Mouse (Mus musculus): ENCODE measurements around the gene Zkscan14.
"Not testable (repeated sequence)": the region's sequence is repeated elsewhere in the genome, so short reads cannot be mapped to it uniquely, and the experiment has no call there.

Gene Zkscan14

DNA sequence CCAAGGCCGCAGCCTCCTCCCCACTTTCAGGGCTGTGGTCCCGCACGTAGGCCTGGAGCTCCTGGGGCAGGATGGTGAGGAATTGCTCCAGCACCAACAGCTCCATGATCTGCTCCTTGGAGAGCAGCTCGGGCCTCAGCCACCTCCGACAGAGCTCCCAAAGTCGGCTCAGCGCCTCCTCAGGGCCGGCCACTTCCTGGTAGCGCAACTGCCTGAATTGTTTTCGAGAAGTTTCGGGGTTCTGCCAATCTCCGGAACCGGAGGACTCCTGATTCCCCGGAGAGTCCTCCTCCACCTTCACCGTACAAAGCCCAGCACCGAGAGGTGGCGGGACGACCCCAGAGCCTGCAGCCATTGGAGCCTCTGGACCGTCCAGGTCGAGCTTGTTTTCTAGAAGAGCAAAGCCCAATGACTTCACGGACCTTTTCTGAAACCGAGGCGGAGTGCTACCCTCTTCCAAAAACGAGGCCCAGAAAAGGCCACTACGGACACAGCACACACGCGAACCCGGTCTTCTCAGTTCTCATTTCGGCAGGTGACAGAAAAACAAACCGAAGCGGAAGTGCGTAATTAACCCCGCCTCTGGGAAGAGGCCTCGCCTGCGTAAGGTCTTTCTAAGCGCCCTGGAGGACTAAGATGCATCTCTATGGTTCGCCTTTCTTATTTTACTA, at the start of gene Zkscan14:
Gene Zkscan14, minus strand, starts transcription at position 548 of the 671 bp plus-strand sequence.
- peak; percentile 68 for DNase-seq (ENCODE audit: extremely low spot score, low read depth, low spot score)

DNA sequence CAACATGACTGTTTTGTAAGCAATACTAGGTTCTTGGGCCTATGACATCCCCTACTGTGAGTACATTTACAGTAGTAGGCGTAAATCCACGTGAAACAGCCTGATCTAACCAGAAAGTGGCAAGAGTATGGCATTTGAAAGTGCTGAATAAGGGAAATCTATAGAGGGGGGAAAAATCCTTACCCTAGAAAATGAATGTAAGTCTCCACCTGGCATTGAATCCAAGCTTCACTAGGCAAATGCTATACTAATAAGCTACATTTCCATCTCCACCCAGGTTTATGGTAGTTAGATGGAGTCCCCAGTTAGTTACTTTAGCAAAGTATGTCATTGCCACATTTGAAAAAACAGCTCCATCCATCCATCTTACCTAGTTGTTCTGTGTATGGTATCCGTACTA, 47.9 kb upstream of the Zkscan14 start:
- no peak for DNase-seq (ENCODE audit: extremely low spot score, low read depth, low spot score)

- DNase-seq (ENCODE audit: extremely low spot score, low read depth, low spot score): no peak
Measured at GRCm38 (mm10) chr5:145234636-145235035, 33.0 kb upstream of the Zkscan14 start.

DNA sequence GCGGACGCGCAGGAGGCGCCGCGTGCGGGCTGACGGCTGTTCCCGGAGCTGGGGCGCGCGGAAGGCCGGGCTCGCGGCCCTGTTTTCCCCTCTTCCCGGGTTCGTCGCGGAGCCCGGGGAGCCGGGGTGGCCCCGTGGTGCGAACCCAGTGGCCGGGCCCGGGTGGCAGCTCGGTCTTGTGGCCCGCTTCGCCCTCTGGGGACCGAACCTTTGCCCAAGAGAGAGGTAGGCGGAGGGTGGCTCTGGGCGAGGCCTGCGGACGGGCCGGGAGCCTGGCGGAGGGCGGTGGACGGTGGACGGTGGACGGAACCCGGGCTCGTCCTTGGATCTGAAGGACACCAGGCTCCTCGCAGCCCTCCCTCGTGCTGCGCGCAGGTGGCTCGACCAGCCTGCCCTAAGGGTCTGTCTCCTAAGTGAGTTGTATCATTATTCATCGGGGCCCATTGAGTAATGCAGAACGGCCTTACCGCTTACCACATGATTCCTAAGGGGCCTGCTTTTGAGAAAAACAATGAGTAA, 30.3 kb upstream of the Zkscan14 start:
- DNase-seq (ENCODE audit: extremely low spot score, low read depth, low spot score): no peak

DNA sequence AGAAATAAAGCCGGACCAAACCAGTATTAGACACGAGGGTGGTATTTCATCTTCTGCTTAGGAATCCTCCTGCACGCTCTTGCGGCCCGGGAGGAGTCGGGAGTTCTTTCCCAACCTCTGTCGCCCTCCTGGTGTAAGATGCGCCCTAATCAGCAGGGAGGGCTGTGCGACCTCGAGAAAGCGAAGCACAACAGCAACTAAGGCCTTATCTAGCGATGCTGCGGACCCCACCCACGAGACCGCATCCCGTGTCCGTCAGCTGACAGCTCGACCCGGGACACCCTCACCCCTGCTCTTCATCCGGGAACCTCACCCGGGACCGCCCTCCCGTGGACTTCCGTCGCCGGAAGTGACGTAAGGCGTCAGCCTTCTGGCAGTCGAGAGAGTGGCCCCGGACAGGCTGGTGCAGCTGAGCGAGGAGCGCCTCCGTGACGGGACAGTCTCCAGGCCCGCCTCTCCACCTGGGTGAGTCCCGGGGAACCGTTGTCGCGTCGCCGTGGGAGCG, 29.8 kb upstream of the Zkscan14 start, which contains the start of gene Zfp655:
Gene Zfp655, plus strand, starts transcription at position 349 of the 505 bp plus-strand sequence.
- DNase-seq (ENCODE audit: extremely low spot score, low read depth, low spot score): peak; percentile 83

GRCm38 (mm10) chr5:145230641-145231040, 29.0 kb upstream of the Zkscan14 start:
- DNase-seq (ENCODE audit: extremely low spot score, low read depth, low spot score): no peak

DNA sequence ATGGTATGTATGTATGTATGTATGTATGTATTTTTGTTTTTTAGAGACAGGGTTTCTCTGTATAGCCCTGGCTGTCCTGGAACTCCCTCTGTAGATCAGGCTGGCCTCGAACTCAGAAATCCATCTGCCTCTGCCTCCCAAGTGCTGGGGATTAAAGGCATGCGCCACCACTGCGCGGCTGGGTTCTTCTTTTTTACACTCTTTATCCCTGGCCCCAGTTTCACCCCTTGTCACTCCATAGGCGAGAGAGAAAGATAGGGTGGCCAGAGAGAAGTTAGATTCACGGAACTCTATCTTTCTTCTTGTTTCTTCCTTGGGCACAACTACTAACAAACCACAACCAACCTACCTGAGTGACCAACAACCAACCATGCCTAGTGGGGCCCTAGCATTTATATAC, 27.6 kb upstream of the Zkscan14 start:
- DNase-seq (ENCODE audit: extremely low spot score, low read depth, low spot score): not testable (repeated sequence)

DNA sequence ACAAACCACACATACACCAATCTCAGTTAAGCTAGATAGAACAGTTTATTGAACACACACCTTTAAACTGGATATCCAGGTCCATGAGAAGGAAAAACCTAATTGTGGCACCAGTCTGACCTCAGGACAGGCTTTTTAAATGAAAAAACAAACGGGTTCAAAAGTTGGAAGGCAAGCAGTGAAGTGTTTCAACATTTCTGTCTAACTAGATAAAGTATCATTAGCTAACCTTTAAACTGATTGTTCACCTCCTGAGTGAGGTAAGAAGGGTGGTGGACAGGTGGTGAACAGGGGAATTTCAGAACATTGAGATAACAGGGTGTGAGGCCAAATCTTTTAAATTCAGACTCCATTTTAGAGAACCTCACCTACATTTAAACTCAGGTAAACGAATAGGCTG, 24.8 kb upstream of the Zkscan14 start:
- no peak for DNase-seq (ENCODE audit: extremely low spot score, low read depth, low spot score)

DNA sequence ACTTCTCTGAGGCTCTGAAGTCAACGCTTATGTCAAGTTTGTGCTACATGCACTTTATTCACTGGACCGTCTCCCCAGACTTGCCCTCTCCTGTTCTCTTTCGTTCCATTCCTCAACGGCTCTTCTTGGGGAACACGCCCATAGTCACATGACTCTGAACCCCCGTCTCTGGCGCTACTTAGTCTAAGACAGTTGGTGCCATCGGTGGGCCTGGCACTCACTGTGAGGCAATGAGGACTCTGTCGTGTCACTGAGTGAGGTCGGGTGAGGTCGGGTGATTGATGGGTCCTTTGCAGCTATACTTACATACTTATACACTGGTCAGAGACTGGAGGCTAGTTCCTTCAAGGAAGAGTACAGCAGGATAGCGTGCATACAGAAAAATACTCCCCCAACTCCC, 21.7 kb upstream of the Zkscan14 start:
- DNase-seq (ENCODE audit: extremely low spot score, low read depth, low spot score): no peak

- DNase-seq (ENCODE audit: extremely low spot score, low read depth, low spot score): no peak
Measured at GRCm38 (mm10) chr5:145222840-145223239, 21.2 kb upstream of the Zkscan14 start.

GRCm38 (mm10) chr5:145219981-145220380, 18.3 kb upstream of the Zkscan14 start:
- DNase-seq (ENCODE audit: extremely low spot score, low read depth, low spot score): no peak

- DNase-seq (ENCODE audit: extremely low spot score, low read depth, low spot score): no peak
Measured at GRCm38 (mm10) chr5:145218671-145219070, 17.0 kb upstream of the Zkscan14 start.

DNA sequence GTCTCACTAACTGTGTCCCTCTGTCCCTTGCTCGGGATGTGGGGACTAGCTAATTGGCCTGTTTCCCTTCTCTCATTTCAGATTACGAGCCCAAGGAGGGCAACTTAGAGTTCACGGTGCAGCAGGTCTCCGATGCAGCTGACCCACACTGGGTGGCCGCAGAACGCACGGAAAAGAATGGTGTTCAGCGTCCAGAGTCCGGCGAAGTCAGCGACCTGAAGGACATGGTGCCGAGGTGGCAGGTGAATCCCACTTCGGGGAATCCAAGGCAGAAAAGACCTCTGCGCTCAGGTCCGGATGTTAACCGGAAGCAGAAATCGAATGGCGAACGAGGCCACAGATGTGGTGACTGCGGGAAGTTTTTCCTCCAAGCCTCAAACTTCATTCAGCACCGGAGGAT, 16.5 kb upstream of the Zkscan14 start:
- no peak for DNase-seq (ENCODE audit: extremely low spot score, low read depth, low spot score)

GRCm38 (mm10) chr5:145217746-145218145, 16.1 kb upstream of the Zkscan14 start:
- DNase-seq (ENCODE audit: extremely low spot score, low read depth, low spot score): no peak

DNA sequence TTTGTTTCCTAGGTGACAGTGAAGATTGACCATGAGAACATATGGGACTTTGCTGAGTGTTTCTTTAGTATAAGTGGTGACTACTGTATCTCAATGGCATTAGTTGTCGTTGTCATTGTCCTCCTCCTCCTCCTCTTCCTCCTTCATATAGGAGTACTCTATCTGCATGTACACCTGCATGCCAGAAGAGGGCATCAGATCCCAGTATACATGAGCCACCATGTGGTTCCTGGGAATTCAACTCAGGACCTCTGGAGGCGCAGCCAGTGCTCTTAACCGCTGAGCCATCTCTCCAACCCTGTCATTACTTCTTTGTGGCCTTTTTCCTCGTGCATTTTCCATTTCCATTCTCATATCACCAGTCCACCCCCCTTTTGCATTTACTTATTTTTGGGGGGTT, 13.0 kb upstream of the Zkscan14 start:
- DNase-seq (ENCODE audit: extremely low spot score, low read depth, low spot score): no peak

- no peak for DNase-seq (ENCODE audit: extremely low spot score, low read depth, low spot score)
Measured at GRCm38 (mm10) chr5:145213505-145213904, 11.8 kb upstream of the Zkscan14 start.

DNA sequence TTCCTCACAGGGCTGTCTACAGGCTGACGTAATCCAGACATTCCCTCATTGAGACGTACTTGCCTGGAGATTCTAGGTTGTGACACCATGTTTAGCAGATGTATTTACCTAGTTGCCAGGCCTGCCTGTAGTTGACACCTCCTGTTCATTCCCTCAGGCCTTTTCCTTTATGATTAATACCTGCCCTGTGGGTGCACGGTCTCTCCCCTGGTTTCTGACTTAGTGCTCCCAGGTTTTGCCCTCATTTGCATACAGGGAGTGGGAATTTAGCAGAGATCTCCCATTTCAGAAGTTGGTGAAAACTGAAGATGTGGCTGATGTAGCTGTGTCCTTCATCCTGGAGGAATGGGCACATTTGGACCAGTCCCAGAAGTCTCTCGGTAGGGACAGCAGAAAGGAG, 10.5 kb upstream of the Zkscan14 start:
- no peak for DNase-seq (ENCODE audit: extremely low spot score, low read depth, low spot score)

- no peak for DNase-seq (ENCODE audit: extremely low spot score, low read depth, low spot score)
Measured at GRCm38 (mm10) chr5:145211340-145211739, 9.7 kb upstream of the Zkscan14 start.

DNA sequence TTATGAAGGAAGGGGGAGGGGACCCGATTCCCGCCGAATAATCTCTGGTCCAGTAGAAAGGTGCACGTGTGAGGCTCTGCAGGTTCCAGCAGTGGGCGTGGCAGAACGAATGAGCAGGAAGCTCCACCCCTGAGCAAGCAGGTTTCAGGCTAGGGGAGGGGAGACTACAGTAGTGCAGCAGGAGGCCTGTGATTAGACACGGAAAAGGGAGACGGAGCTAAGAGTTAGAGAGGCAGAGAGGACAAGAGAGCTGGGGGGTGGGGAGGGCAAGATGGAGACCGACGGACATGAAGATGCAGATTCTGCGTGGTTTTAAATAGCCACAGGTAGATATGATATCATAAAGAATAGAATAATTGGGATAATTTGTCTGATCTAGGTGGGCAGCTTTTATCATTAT, 6.7 kb upstream of the Zkscan14 start:
- DNase-seq (ENCODE audit: extremely low spot score, low read depth, low spot score): not testable (repeated sequence)

DNA sequence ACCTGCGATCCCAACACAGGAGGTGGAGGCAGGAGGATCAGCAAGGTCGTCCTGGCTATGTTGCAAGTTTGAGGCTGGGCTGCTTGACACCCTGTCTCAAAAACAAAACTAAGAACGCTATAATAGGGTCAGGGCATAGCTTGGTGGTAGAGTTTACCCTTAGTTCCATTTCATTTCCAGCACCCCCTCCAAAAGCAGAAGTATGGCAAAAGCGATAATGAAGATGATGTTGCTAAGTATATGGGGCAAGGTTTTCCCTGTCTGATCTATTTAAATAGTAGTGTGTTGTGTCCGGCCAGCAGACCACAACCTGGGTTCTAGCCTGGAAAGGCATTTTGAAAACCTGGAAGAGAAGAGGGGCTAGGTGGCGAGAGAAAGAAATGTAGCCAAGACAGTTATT, 6.3 kb upstream of the Zkscan14 start:
- no peak for DNase-seq (ENCODE audit: extremely low spot score, low read depth, low spot score)

DNA sequence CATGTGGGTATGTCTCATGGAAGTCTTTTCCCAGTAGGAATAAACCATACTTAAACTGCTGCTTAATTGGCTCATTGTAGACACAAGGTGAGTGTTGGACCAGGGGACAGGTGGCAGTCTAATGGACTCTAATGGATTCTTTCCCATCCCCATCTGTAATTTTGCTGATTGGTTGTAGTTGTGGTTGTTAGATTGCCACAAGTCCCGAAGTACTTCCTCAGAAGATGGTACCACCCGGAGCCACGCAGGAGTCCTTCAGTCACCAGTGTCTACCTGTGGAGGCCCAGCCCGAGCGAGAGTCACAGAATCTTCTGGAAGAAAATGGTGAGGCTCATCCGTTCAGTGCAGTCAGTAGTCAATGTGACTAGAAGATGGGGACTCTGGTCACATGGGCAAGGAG, 5.7 kb upstream of the Zkscan14 start:
- no peak for DNase-seq (ENCODE audit: extremely low spot score, low read depth, low spot score)

- DNase-seq (ENCODE audit: extremely low spot score, low read depth, low spot score): no peak
Measured at GRCm38 (mm10) chr5:145205041-145205440, 3.4 kb upstream of the Zkscan14 start.

Measured in hindlimb bud, embryonic 11.5 days (tissue).